Mouse (Mus musculus): ENCODE results near the gene Tcf20. TPM values are rescaled to one million over a fixed set of nuclear protein-coding genes. Genes with fewer than 3 reads are reported as not detected.
"Not testable (repeated sequence)": the region's sequence is repeated elsewhere in the genome, so short reads cannot be mapped to it uniquely, and the experiment has no call there.

The Tcf20 gene
- total and polyA plus RNA-seq, 3 experiments = 34.7 to 92.0 (median 91.8) TPM

DNA sequence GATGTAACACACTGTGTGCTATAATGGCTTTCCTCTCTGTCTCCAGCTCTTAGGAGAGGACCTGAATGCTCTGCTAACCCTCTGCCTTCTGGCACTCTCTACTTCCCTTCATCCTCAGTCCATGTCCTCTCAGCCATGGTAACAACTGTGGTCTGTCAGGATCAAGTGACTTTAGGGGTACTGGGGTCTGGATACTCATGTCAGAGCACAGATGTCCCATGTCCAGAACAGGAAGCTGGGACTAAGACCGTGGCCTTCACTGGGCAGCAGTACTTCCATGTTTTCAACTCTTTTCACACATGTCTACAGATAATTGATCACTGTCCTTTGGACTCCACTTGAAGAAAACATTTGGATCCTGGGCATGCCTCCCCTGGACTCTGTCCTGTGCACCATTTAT lies 203.9 kb downstream of the Tcf20 start:
- Histone ChIP-seq H3K4me3 (ENCODE audit: control insufficient read depth in 1 of 2, insufficient read depth in 1 of 2, low read depth in 2 of 2, low read length in 2 of 2) (no peak overlapping the region), H3K27ac (ENCODE audit: control insufficient read depth, low read depth, low read length) (no peak overlapping the region), H3K27me3 (ENCODE audit: control insufficient read depth in 1 of 2, insufficient read depth in 2 of 2, low read length in 2 of 2) (no peaks in the 10 kb centered on the region), H3K9ac (ENCODE audit: control insufficient read depth, low read depth, low read length, poor library complexity, severe bottlenecking) (no peak overlapping the region), H3K9me3 (replicated peaks; ENCODE audit: insufficient read depth, low read length) (no peaks in the 10 kb centered on the region), H3K4me1 (ENCODE audit: control insufficient read depth in 1 of 2, insufficient read depth in 2 of 2, low read length in 2 of 2) (no peaks in the 10 kb centered on the region), H3K79me2 (ENCODE audit: control insufficient read depth, insufficient read depth, low read length, poor library complexity) (no peaks in the 10 kb centered on the region), H3K36me3 (ENCODE audit: control insufficient read depth in 1 of 2, insufficient read depth in 2 of 2, low read length in 2 of 2) (no peaks in the 10 kb centered on the region)
- TF ChIP-seq ZC3H11A (IDR thresholded peaks at IDR 0.05; ENCODE audit: low read depth, low read length) (no peak), GABPA (IDR thresholded peaks at IDR 0.05; ENCODE audit: low read depth, low read length) (no peak), MAZ (IDR thresholded peaks at IDR 0.05; ENCODE audit: low read depth, low read length) (no peak)
- no peak for DNase-seq (ENCODE audit: low read depth, low spot score)

- not testable (repeated sequence) for H3K4me1 ChIP-seq (ENCODE audit: control insufficient read depth in 1 of 2, insufficient read depth in 2 of 2, low read length in 2 of 2); H3K4me3 ChIP-seq (ENCODE audit: control insufficient read depth in 1 of 2, insufficient read depth in 1 of 2, low read depth in 2 of 2, low read length in 2 of 2); H3K79me2 ChIP-seq (ENCODE audit: control insufficient read depth, insufficient read depth, low read length, poor library complexity); H3K27ac ChIP-seq (ENCODE audit: control insufficient read depth, low read depth, low read length); H3K9me3 ChIP-seq (replicated peaks; ENCODE audit: insufficient read depth, low read length); H3K9ac ChIP-seq (ENCODE audit: control insufficient read depth, low read depth, low read length, poor library complexity, severe bottlenecking); H3K36me3 ChIP-seq (ENCODE audit: control insufficient read depth in 1 of 2, insufficient read depth in 2 of 2, low read length in 2 of 2); H3K27me3 ChIP-seq (ENCODE audit: control insufficient read depth in 1 of 2, insufficient read depth in 2 of 2, low read length in 2 of 2); DNase-seq (ENCODE audit: low read depth, low spot score)
Observed at GRCm38 (mm10) chr15:82777856-82778255, 209.8 kb downstream of the Tcf20 start.

- no peak overlapping the region for H3K27ac ChIP-seq (ENCODE audit: control insufficient read depth, low read depth, low read length)
- H3K36me3 ChIP-seq (ENCODE audit: control insufficient read depth in 1 of 2, insufficient read depth in 2 of 2, low read length in 2 of 2) = no peaks in the 10 kb centered on the region
- no peaks in the 10 kb centered on the region for H3K4me1 ChIP-seq (ENCODE audit: control insufficient read depth in 1 of 2, insufficient read depth in 2 of 2, low read length in 2 of 2)
- TF ChIP-seq TCF12 (IDR thresholded peaks at IDR 0.05; ENCODE audit: low read depth, low read length) (no peak), ETS1 (IDR thresholded peaks at IDR 0.05; ENCODE audit: low read depth, low read length) (no peak), SMC3 (IDR thresholded peaks at IDR 0.05; ENCODE audit: low read depth, low read length) (no peak), RCOR1 (IDR thresholded peaks at IDR 0.05; ENCODE audit: low read depth, low read length) (no peak), USF2 (IDR thresholded peaks at IDR 0.05; ENCODE audit: borderline replicate concordance in 1 of 2, insufficient read depth in 1 of 2, low read depth in 1 of 2, low read length in 2 of 2) (no peak), POLR2A (IDR thresholded peaks at IDR 0.05; ENCODE audit: control insufficient read depth in 1 of 2, insufficient read depth in 1 of 2, low read depth in 1 of 2, low read length in 2 of 2, poor library complexity in 1 of 2) (no peak), NELFE (IDR thresholded peaks at IDR 0.05; ENCODE audit: low read depth, low read length) (no peak), SIN3A (IDR thresholded peaks at IDR 0.05; ENCODE audit: low read length) (no peak), TBP (IDR thresholded peaks at IDR 0.05; ENCODE audit: low read depth, low read length) (no peak), MYB (IDR thresholded peaks at IDR 0.05; ENCODE audit: low read depth, low read length) (no peak), ZC3H11A (IDR thresholded peaks at IDR 0.05; ENCODE audit: low read depth, low read length) (no peak), ZKSCAN1 (IDR thresholded peaks at IDR 0.05; ENCODE audit: low read depth, low read length) (no peak)
- H3K27me3 ChIP-seq (ENCODE audit: control insufficient read depth in 1 of 2, insufficient read depth in 2 of 2, low read length in 2 of 2) = no peaks in the 10 kb centered on the region
- H3K79me2 ChIP-seq (ENCODE audit: control insufficient read depth, insufficient read depth, low read length, poor library complexity) = no peaks in the 10 kb centered on the region
- no peak for DNase-seq (ENCODE audit: low read depth, low spot score)
- no peaks in the 10 kb centered on the region for H3K9me3 ChIP-seq (replicated peaks; ENCODE audit: insufficient read depth, low read length)
- H3K9ac ChIP-seq (ENCODE audit: control insufficient read depth, low read depth, low read length, poor library complexity, severe bottlenecking) = no peak overlapping the region
- H3K4me3 ChIP-seq (ENCODE audit: control insufficient read depth in 1 of 2, insufficient read depth in 1 of 2, low read depth in 2 of 2, low read length in 2 of 2) = no peak overlapping the region
Observed at GRCm38 (mm10) chr15:82765943-82766342, 221.7 kb downstream of the Tcf20 start.

Data from MEL (cell line).